Mouse (Mus musculus): Measurements from ENCODE around the gene Car4.

Gene Car4

DNA sequence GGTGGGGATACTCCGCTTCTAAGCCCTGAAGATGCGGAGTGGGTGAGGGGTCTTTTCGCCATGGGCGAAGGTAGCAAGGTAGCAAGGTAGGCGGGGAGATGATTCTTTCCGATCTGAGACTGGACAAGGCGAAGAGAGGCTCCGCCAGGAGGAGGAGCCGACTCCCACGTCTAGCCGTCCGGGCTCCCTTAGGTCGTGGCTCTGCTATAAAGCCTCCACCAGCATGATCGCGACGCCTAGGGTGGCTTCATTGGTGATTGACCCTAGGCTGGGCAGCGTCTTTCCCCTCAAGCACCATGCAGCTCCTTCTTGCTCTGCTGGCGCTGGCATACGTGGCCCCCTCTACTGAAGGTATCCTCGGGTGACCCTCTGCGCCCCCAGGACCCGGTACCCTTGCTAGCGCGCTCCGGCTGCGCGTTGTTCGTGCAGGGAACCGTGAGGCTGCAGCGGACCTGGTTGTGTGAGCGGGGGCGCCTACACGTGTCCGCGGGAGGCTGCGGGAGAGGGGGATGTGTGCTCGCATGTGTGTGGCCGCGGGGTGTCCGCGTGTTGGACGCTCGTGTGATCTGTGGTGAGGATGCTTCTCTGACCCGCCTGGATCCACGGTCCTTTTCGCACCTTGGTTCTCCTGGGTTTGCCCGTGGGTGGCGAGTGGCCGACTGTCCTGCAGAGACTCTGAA is at the start of gene Car4:
Car4 (plus strand) TSS at position 196 of the 680 bp plus-strand sequence.
- DNase-seq (ENCODE audit: low spot score): peak; percentile 53

GRCm38 (mm10) chr11:84908480-84908879 is 49.1 kb upstream of the Car4 start:
- DNase-seq (ENCODE audit: low spot score): no peak

DNA sequence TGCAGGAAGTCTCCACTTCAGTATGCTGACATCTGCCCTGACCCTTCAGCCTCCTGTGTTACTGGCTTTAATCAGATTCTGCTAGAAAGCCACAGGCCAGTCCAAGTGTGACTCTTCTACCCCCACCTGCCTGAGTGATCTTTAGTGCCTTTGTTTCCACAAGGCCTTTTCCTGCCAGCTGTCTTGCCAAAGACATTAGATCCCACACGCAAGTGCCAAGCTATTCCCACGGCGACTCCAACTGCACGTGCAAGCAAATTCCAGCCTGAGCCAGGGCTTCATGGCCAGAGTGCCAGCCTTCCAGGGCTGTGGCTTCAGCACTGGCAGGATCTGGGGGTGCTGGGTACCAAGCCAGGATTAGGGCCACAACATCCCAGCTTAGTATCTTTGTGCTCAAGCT is 47.2 kb upstream of the Car4 start:
- no peak for DNase-seq (ENCODE audit: low spot score)

- peak; percentile 16 for DNase-seq (ENCODE audit: low spot score)
Observed at GRCm38 (mm10) chr11:84914673-84915072, 42.9 kb upstream of the Car4 start.

GRCm38 (mm10) chr11:84916053-84916702 is 41.4 kb upstream of the Car4 start, which contains the start of gene Znhit3:
Znhit3 (minus strand) TSS chr11:84916366.
- peak; percentile 95 for DNase-seq (ENCODE audit: low spot score)

DNA sequence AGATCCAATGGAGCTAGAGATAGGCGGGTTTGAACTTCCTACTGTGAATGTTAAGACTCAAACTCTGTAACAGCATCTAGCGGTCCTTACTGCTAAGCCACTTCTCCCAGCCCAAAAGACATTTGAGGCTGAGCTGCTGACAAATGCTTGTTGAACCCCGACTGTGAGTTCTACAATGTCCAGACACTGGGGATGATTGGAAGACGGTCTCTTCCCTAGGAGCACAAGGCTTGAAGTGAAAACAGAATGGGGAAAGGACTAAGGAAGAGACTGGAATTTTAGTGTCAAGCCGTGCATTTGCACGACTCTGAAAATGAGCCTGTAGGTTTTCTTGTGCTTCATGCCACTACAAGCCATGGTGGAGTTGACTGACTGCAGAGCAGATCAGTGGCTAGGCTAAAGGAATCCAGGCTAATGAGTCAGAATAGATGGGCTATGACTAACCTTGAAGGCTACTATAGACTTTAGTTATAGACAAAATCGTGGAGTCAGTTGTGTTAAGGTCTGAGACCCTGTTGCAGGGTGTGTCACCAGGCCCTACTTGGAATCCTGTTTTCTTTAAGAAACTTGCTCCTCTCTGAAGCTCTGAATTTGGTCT is 40.8 kb upstream of the Car4 start:
- no peak for DNase-seq (ENCODE audit: low spot score)

DNA sequence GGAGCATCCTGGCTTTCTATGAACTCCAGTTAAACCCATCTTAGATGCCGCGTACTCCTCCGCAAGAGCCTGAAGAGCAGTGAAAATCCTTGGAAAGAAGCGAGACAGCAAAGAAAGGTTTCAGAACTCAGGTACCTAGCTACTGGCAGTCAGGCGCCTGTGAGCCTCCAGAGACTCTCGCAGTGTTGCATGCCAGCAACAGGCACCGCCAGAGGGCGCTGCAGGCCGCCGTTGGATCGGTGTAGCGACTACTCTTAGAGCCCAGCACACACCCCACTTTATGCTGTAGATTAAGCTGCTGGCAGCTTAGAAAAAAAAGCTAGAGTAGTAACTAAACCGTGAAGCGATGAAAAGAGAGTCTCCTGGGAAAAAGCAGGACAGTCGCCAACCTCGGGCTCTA is 39.2 kb upstream of the Car4 start:
- DNase-seq (ENCODE audit: low spot score): peak; percentile 92

DNA sequence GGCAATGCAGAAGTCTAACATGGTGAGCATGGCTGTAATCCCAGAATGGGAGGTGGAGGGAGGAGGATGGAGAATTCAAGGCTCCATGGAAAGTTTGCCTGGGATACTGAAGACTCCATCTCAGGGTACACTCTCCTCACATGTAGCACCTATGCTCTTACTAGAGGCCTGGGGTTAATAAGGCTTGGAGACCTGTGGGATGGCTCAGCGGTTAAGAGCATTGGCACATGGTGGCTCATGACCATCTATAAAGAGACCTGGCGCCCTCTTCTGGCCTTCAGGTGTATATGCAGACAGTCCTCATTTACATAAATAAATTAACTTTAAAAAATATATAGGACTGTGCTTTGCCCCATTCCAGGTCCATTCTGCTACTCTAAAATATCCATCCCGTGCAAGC is 38.3 kb upstream of the Car4 start:
- DNase-seq (ENCODE audit: low spot score): peak; percentile 60

DNA sequence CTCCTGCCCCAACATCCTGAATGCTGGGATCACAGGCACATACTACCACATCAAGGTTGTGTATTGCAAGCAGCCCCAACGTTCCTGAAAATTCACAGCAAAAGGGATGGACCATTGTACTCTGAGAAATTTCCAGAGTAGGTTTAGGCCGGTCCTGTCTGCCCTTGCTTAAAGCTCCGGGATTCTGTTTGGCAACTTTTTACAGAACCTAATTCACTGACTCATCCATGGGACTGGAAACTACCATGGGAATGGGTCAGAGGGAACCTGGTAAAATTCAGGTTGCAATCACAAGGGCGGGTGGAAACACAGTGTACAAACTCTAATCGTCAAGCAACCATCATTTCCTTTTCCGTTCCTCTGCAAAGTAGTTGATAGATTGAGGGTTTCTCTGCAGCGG is 37.6 kb upstream of the Car4 start:
- no peak for DNase-seq (ENCODE audit: low spot score)

DNA sequence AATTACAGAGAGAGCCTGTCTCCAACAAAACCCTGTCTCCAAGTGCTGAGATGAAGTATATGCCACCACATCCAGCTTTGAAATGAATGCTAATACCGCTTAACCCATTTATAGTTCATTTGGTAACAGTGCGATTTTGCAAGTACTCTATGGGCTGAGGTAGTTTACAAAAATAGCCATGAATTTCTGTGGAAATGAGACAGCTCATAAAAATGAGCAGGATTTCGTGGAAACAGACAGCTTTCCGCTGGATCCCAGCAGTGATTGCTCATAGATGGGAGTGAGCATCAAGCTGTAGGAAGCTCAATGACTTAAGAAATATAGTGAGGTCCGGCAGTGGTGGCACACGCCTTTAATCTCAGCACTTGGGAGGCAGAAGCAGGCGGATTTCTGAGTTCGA is 36.6 kb upstream of the Car4 start:
- DNase-seq (ENCODE audit: low spot score): no peak

- peak; percentile 22 for DNase-seq (ENCODE audit: low spot score)
Observed at GRCm38 (mm10) chr11:84932261-84932660, 25.3 kb upstream of the Car4 start.

DNA sequence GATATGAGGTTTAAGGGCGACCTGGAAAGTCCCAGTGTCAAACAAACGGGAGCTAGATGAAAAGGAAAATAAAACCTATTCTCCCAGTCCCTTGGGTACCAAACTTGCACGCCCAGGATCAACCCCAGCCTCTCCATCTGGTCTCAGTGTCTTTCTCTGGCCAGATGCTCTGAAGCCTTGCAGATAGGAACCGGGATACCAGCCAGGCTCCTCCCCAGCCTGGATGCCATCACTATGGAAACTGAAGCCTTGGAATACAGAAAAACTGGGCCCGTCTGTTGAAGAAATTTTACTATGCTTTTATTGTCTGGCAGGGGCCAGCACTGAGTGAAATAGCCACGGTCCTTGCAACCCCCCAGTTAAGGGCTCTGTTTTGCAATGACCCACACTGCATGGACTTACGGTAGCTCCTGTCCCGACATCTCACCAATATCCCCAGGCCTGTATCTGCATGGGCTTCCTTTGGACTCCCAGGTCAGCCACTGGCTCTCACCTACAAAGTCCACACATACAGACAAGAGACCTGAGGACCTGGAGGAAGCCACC is 18.0 kb upstream of the Car4 start:
- no peak for DNase-seq (ENCODE audit: low spot score)

GRCm38 (mm10) chr11:84940140-84940539 is 17.4 kb upstream of the Car4 start:
- DNase-seq (ENCODE audit: low spot score): no peak

GRCm38 (mm10) chr11:84943948-84944347 is 13.6 kb upstream of the Car4 start:
- DNase-seq (ENCODE audit: low spot score): peak; percentile 76

- peak; percentile 27 for DNase-seq (ENCODE audit: low spot score)
Observed at GRCm38 (mm10) chr11:84944639-84945435, 12.7 kb upstream of the Car4 start.

- no peak for DNase-seq (ENCODE audit: low spot score)
Observed at GRCm38 (mm10) chr11:84945841-84946240, 11.7 kb upstream of the Car4 start.

GRCm38 (mm10) chr11:84947206-84947605 is 10.4 kb upstream of the Car4 start:
- DNase-seq (ENCODE audit: low spot score): no peak

- no peak for DNase-seq (ENCODE audit: low spot score)
Observed at GRCm38 (mm10) chr11:84948114-84948513, 9.5 kb upstream of the Car4 start.

- DNase-seq (ENCODE audit: low spot score): no peak
Observed at GRCm38 (mm10) chr11:84948526-84948925, 9.1 kb upstream of the Car4 start.

DNA sequence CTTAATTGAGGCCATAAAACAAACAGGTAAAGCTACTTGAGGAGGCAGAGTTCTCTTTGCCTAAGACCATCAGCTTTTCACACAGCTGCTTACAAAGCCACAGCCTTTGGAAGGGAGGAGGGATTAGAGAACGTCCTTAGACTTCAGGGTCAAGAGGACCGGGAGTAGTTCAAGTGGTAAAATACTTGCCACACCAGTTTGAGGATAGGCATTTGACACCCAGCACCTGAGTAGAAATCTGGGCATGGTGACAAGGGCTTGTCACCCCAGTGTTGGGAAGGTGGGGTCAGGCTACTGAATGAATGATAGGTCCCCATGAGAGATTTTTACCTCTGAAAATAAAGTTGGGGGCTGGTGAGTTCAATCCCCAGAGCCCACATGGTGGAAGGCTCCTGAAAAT is 5.0 kb upstream of the Car4 start:
- no peak for DNase-seq (ENCODE audit: low spot score)

GRCm38 (mm10) chr11:84956400-84956799 is 1.2 kb upstream of the Car4 start:
- no peak for DNase-seq (ENCODE audit: low spot score)

- peak; percentile 15 for DNase-seq (ENCODE audit: low spot score)
Observed at GRCm38 (mm10) chr11:84957171-84957570, 415 bp upstream of the Car4 start.

All from retina, embryonic 14.5 days (tissue).